Mouse (Mus musculus): ENCODE results near the gene Nsun6.

DNA sequence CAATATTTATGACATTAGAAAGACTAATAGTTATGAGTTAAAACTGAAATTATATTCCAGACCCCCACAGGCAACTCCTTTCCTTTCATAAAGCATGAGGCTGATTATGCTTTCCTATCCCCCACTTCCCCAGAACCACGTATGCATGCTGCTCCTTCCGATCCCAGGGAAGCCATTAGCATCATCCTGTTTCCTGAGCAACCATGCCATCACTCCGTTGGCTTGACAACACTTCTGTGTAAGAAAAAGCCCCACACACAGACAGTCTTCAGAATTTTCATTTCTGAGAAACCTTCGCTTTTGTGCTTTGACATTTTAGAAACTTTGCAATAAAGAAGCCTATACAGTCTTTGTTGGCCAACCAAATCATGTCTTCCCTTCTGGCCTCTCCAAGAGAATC is 58.8 kb downstream of the Nsun6 start:
- TF ChIP-seq POLR2A (IDR thresholded peaks at IDR 0.05; ENCODE audit: borderline replicate concordance, control insufficient read depth, low read depth, low read length) (no peak), CTCF (IDR thresholded peaks at IDR 0.05; ENCODE audit: control insufficient read depth, insufficient read depth, low read length) (no peak)

Measured in bone marrow, adult 2 months (tissue).